Mouse (Mus musculus) liver, adult 2 months (tissue): Measurements from ENCODE around the gene Lrrc34. TPM values are rescaled to one million over a fixed set of nuclear protein-coding genes. Genes with fewer than 3 reads are reported as not detected.
A peak's percentile ranks its signal among the peaks of the same experiment; 100 is the strongest.

Experiments
- DNase-seq: peaks from one replicate; pipeline ENCODE4 v3.0.0-alpha.2; 2011; ENCODE audit warnings: low read depth, low spot score; ENCODE audit errors: extremely low read depth
- H3K27ac ChIP-seq: fragments of 200-500 bp; replicated peaks from 2 replicates; pipeline ENCODE4 v1.5.1; 2012; ENCODE audit warnings: low read depth, mild to moderate bottlenecking, control low read depth, inconsistent platforms, low read length; ENCODE audit not compliant: insufficient read depth
- H3K27me3 ChIP-seq: fragments of 200-500 bp; 2 replicates; pipeline ENCODE4 v1.6.1; 2012; ENCODE audit warnings: mild to moderate bottlenecking, moderate library complexity, low read length, inconsistent platforms; ENCODE audit not compliant: control insufficient read depth, insufficient read depth
- H3K36me3 ChIP-seq: fragments of 200-500 bp; 2 replicates; pipeline ENCODE4 v1.6.1; 2012; ENCODE audit warnings: low read length, inconsistent platforms; ENCODE audit not compliant: control insufficient read depth, insufficient read depth
- H3K4me1 ChIP-seq: fragments of 200-500 bp; 2 replicates; pipeline ENCODE4 v1.6.1; 2011; ENCODE audit warnings: low read length; ENCODE audit not compliant: control insufficient read depth, insufficient read depth
- H3K4me3 ChIP-seq: fragments of 200-500 bp; 2 replicates; pipeline ENCODE4 v1.5.1; 2011; ENCODE audit warnings: low read depth, mild to moderate bottlenecking, control low read depth, low read length, moderate library complexity; ENCODE audit not compliant: insufficient read depth
- H3K79me2 ChIP-seq: fragments of 200-500 bp; 2 replicates; pipeline ENCODE4 v1.6.1; 2012; ENCODE audit warnings: inconsistent platforms, mild to moderate bottlenecking, low read length, moderate library complexity; ENCODE audit not compliant: control insufficient read depth, insufficient read depth
- H3K9ac ChIP-seq: fragments of 200-500 bp; 2 replicates; pipeline ENCODE4 v1.6.1; 2012; ENCODE audit warnings: low read depth, mild to moderate bottlenecking, control low read depth, inconsistent platforms, low read length
- CTCF ChIP-seq: fragments of 200-500 bp; IDR thresholded peaks from 2 replicates; pipeline ENCODE4 v1.5.1; 2011; ENCODE audit warnings: low read depth, low read length, control low read depth
- POLR2A ChIP-seq: fragments of 200-500 bp; IDR thresholded peaks from 2 replicates; pipeline ENCODE4 v1.6.1; 2011; ENCODE audit warnings: low read length, control low read depth; ENCODE audit not compliant: insufficient read depth; ENCODE audit errors: extremely low read depth
- WGBS: fragments of 180-500 bp; shearing (Covaris S2); methylation state at CpG from one replicate; pipeline ENCODE4 v1.1.7; 2018; 5-methylcytosine and 5-hydroxymethylcytosine counted together
- polyA plus RNA-seq: library from polyadenylated mRNA; depleted of rRNA; stranded (reverse); fragments of >200 nt; gene quantifications from 2 replicates; pipeline ENCODE4 v1.2.3, GENCODE M21; 2012
- total RNA-seq: library from RNA; depleted of rRNA; stranded (reverse); fragments of >200 nt; gene quantifications from 2 replicates; pipeline ENCODE4 v1.2.3, GENCODE M21; 2014

The Lrrc34 gene
- total and polyA plus RNA-seq, 2 experiments: 0.09 TPM; not detected in 1

- Histone ChIP-seq H3K79me2 (no peaks in the 10 kb centered on the region), H3K27ac (no peak overlapping the region), H3K36me3 (no peaks in the 10 kb centered on the region), H3K4me1 (no peaks in the 10 kb centered on the region), H3K4me3 (no peak overlapping the region), H3K9ac (no peak overlapping the region), H3K27me3 (no peaks in the 10 kb centered on the region)
- WGBS: 83% methylated on average over 4 of the region's 4 CpGs
- no peak for TF ChIP-seq CTCF
- TF ChIP-seq POLR2A: no peak
- no peak for DNase-seq
These were observed 12.0 kb downstream of the Lrrc34 start for GRCm38 (mm10) chr3:30635629-30636028.

- WGBS: 70% methylated on average over 3 of the region's 3 CpGs
- no peaks in the 10 kb centered on the region for H3K4me1 ChIP-seq
- no peak for DNase-seq
- H3K27me3 ChIP-seq: no peaks in the 10 kb centered on the region
- no peak for TF ChIP-seq CTCF
- H3K79me2 ChIP-seq: no peaks in the 10 kb centered on the region
- no peak overlapping the region for H3K4me3 ChIP-seq
- H3K36me3 ChIP-seq: no peaks in the 10 kb centered on the region
- H3K9ac ChIP-seq: no peak overlapping the region
- no peak overlapping the region for H3K27ac ChIP-seq
These were observed 14.0 kb downstream of the Lrrc34 start for GRCm38 (mm10) chr3:30633681-30634080.

DNA sequence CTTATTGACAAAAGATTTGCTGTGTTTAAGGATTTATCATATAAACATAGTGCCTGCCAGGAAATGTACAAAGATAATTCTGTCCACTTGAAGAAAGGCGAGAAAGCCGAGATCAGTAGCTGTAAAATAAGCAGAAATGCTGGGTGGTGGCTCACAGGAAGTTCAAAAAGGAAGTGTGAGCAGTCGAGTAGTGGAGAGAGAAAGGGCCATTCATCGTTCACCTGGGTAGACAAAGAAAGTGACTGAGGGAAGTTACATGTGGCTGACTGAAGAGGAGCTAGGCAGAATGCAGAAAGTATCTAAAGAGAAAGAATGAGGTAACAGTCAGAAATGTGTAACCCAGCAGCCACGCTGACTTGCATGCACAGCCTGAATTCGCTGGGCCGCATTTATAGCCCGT lies 27.5 kb downstream of the Lrrc34 start:
- Histone ChIP-seq H3K27me3 (no peaks in the 10 kb centered on the region), H3K4me3 (no peak overlapping the region), H3K4me1 (no peaks in the 10 kb centered on the region), H3K79me2 (no peaks in the 10 kb centered on the region), H3K9ac (no peak overlapping the region), H3K27ac (no peak overlapping the region), H3K36me3 (peaks cover 29% of the 10 kb centered on the region)
- no peak for DNase-seq
- WGBS: 79% methylated on average over 8 of the region's 8 CpGs
- TF ChIP-seq CTCF: no peak
- no peak for TF ChIP-seq POLR2A

GRCm38 (mm10) chr3:30610930-30611329 lies 36.7 kb downstream of the Lrrc34 start:
- peaks cover 9% of the 10 kb centered on the region; the same call in 1 of the 2 replicates for H3K79me2 ChIP-seq
- H3K4me1 ChIP-seq: peaks cover 3% of the 10 kb centered on the region; the same call in 1 of the 2 replicates
- no peak overlapping the region for H3K27ac ChIP-seq
- no peak overlapping the region for H3K4me3 ChIP-seq
- H3K27me3 ChIP-seq: no peaks in the 10 kb centered on the region
- 95% methylated on average over 4 of the region's 4 CpGs for WGBS
- H3K9ac ChIP-seq: no peak overlapping the region
- TF ChIP-seq CTCF: no peak
- no peak for TF ChIP-seq POLR2A
- H3K36me3 ChIP-seq: peaks cover 64% of the 10 kb centered on the region
- DNase-seq: no peak

GRCm38 (mm10) chr3:30608999-30609398 lies 38.7 kb downstream of the Lrrc34 start:
- peak; percentile 57 for DNase-seq
- no peak overlapping the region for H3K9ac ChIP-seq
- H3K27me3 ChIP-seq: no peaks in the 10 kb centered on the region
- no peak overlapping the region for H3K27ac ChIP-seq
- peaks cover 50% of the 10 kb centered on the region for H3K36me3 ChIP-seq
- peaks cover 3% of the 10 kb centered on the region; the same call in 1 of the 2 replicates for H3K4me1 ChIP-seq
- peaks cover 12% of the 10 kb centered on the region; the same call in 1 of the 2 replicates for H3K79me2 ChIP-seq
- 37% methylated on average over 3 of the region's 3 CpGs for WGBS
- no peak overlapping the region for H3K4me3 ChIP-seq
- TF ChIP-seq CTCF (no peak), POLR2A (no peak)

DNA sequence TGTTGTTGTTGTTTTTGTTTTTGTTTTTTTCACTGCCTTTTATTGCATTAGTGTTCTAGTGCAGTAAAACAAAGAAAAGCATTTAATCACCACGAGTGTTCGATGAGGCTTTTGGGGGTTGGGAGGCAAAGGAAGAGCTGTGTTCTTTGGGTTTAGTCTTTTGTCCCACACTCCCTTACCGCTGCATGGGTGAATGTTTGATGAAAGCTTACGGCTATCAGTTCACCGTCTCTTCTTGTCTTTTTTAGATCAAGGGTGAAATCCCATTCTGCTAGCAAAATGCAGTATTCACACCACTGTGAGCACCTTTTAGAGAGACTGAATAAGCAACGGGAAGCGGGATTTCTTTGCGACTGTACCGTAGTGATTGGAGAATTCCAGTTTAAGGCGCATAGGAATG lies 44.4 kb downstream of the Lrrc34 start:
- TF ChIP-seq CTCF (no peak), POLR2A (no peak)
- no peak overlapping the region; the same call in 1 of the 2 replicates for H3K4me3 ChIP-seq
- peaks cover 10% of the 10 kb centered on the region; the same call in 1 of the 2 replicates for H3K79me2 ChIP-seq
- H3K4me1 ChIP-seq: peaks cover 4% of the 10 kb centered on the region; the same call in 1 of the 2 replicates
- no peaks in the 10 kb centered on the region for H3K27me3 ChIP-seq
- WGBS: 26% methylated on average over 10 of the region's 10 CpGs
- no peak overlapping the region; the same call in 1 of the 2 replicates for H3K27ac ChIP-seq
- DNase-seq: no peak
- peak overlapping the region; percentile 27; the same call in 1 of the 2 replicates for H3K9ac ChIP-seq
- H3K36me3 ChIP-seq: peaks cover 11% of the 10 kb centered on the region
